Mouse (Mus musculus): ENCODE measurements around the gene Il2rb.
A peak's percentile ranks its signal among the peaks of the same experiment; 100 is the strongest.

Gene Il2rb

DNA sequence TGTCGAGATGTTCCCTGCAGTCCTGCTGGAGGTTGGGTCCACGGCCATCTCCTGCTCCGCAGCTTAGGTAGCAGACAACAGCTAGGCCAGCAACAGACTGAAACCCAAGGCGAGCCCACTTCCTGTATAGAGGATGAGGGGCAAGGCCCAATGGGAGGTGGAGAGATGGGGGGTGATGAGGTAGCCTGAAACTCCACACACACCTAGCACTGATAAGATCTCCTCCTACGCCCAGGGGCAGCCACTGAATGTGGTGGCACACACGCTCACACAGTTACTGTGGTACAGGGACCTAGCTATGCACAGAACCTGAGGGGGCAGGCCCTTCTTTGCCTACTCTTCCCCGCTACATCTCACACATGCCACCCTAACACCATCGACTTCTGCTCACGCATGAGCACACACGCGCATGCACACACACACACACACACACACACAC is at the start of gene Il2rb:
Il2rb (minus strand) TSS at position 304 of the 439 bp plus-strand sequence.
- DNase-seq: no peak

DNA sequence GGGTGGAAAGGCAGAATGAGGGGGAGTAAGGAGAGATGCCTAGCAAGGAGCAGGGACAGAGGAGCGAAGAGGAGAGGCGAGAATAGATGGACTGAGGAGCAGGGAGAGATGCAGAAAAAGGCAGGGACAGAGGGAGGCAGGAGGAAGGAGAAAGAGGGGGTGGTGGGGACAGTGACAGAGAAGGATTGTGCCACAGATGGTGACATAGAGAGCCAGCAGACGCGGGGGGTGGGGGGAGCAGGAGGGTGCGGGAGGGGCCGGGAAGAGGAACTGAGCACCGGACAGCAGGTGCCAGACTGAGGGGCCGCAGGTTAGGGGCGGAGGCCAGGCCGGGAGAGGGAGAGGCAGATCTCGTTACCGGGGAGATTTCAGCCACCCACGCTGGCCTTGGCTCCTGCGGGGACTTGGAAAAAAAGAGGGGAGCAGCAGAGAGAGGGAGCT is 49.5 kb upstream of the Il2rb start, which contains the start of gene Sstr3:
Sstr3 (minus strand) TSS at position 125 of the 441 bp plus-strand sequence.
- peak; percentile 26 for DNase-seq

DNA sequence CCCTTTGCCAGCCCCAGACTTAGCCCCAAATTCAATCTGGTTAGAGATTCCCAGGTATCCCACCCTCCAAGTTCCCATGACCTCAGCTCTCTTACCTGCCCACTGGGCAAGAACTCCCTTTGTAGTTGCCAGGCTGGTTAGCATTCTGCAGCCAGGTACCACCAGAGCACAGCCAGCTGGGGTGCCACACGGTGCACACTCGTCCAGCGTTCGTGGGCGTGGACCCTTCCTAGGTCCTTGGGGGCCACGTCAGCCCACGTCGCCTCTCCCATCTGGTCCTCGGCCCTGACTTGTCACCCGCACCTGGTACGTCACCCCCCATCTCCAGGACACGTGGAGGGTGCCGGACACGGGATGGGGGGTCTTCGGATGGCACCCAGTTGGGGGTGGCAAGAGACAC is 49.0 kb upstream of the Il2rb start:
- DNase-seq: no peak

DNA sequence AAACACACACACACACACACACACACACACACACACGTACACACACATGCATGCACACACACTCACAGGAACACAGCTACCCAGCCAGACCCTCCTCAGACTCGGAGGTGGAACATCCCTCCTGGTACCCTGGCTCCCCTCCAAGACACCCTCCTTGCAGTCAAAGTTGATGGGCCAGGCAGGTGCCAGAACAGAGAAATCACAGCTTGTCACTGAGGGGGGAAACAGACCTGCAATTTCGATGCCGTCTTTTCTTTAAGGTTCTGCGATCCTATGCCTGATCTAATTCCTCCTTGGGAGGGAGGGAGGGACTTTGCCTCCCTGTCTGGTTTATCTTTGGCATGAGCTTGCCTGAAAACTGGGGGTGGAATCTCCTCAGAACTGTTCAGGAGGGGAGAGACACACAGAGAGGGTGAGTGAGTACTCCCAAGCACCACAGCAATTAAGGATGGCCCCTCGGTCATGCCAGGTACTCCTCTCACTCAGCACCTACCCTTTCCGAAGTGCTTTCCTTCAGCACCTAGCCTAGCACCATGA is 47.8 kb upstream of the Il2rb start:
- DNase-seq: no peak

DNA sequence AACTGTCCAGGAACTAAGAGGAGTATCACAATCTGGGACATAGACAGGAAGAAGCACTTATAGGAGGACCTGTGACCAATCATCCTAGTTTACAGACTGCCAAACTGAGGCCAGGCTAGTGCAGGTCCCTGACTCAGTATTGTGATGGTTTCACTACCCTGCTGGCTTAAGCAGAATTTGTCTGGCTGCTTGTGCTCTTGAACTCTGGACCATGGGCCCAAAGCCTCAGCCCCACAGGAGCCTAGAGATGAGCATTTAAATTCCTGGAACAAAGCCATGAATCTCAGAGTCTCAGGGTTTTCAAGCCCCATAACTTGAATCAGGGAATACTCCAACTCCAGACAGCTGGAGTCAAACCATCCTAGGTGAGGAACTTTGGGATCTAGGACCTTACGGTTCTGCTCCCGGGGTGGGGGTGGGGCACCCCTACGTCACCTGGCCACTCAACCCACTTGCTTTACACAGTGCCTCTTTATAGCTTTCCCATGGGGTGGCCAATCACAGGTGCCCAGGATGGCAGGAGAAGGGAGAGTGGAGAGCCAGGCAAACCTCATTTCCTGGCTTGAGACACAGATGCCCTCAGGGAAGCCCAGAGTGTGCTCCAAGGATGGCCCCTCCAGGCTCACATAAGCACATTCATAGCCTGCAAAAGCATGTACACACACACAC is 47.2 kb upstream of the Il2rb start:
- DNase-seq: no peak

DNA sequence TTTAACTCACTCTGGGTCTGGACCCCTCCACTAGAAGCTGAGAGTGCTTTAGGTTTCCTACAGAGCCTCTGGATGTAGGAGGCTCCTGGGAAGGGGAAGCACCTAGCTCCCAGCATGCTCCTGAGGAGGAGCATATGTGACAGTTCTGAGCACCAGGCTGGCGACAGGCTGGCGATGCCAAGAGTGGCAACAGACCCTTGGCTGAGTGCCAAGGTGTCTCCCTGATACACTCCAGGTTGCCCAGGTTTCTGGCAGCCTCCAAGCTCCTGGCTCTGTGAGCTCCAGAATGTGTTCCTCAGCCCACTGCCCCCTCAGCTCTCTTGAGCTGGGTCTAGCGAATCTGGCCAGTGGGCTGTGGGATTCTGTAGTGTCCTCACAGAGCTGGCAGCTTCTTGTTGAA is 46.5 kb upstream of the Il2rb start:
- no peak for DNase-seq

DNA sequence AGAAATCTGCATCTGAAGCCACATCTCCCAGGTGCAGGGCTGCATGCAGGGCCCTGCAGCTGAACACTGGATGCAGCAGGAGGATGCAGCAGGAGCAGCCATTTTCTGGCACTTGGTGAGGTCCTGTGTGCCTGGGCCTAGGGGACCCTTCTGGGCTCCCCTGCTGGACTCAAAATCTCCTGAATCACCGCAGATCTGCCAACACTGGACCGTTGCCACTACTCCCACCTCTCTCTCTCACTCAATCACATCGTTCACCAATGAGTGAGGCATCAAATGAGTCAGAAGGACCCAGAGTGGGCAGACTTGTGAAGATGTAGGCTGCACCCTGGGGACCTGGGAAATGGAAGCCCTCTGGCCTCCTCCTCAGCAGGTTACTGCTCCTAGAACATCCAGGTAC is 46.0 kb upstream of the Il2rb start:
- no peak for DNase-seq

DNA sequence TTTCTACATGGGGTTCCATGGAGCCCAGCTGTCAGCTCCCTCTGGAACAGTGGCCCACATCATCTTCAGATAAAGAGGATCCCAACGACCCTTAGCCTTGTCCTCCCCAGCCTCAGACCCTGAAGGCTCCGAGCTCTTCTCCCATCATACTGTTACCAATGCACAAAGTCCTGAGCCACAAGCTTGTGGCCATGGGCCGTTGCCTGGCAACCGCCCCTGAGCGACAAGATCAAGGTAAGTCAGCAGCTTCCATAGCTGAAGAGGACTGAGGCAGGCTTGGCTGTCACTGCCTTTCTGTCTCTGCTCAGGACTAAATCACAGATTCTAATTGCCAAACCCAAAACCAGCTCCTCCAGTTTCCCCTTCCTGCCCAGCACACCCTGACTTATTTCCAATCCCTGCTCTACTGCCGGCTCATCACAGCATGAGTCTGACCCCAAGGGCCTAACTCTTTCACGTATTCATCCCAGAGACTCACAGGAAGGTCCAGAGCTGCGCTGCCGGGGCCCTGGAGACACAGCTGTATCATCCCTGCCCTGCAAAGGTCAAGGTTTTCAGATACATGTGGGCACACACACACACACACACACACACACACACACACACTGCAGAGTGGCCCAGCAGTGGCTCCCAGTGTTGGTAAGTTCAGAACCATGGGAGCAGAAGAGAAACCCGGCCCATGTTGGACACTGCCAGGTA is 40.8 kb upstream of the Il2rb start:
- DNase-seq: no peak

DNA sequence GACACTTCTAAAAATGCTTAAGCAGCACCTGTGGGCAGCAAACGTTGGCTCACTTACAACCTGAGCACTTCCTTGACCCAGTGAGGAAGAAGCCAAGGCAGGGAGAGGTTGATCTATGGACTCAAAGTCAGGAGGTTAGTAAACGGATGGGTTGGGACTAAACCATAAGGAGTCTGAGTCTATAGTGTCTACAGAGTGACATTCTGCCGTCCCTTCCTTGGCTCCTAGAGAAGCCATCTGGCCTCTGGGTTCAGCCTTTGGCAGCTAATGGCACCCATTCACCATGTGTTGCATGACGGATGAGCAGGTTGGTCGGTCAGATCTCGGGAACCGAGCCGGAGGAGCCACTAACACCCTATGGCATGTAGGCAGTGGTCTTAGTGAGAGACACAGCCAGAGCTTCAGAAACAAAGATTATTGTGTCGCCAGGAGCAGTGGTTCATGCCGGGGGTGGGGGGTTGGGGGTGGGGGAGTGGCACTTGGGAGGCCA is 38.3 kb upstream of the Il2rb start:
- no peak for DNase-seq

DNA sequence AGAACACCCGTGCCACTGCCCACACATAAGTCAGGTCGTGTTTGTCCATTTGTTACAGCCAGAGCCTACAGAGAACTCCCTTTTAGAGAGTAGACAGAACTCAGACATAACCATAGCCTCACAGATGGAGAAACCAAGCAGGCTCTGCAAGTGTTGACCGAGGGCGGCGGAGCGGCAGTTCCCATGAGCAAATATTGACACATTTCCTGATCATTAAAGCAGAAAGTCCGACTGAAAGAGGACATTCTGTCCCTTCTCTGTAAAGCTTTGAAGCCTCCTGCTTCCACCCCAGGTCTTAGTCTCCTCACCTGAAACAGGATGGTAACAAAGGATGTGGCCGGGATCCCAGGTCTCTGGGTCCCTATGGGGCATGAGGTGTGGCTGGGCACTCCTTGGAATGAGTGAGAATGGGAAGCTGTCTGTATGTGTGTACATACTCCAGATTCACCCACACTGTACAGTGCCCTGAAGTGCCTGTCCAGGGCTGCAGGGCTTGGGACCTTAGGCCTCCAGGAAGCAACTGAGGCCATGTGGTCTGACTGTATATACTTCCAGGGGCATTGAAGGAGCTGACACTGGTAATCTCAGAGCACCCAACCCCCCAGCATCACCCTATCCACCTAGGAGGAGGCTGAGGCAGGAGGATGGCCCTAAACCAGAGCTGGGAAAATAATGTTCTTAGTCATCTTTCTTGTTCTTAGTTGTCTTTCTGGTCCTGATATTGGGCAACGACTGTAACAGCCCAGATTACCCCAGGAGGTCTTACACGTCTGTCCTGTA is 37.7 kb upstream of the Il2rb start:
- DNase-seq: no peak

DNA sequence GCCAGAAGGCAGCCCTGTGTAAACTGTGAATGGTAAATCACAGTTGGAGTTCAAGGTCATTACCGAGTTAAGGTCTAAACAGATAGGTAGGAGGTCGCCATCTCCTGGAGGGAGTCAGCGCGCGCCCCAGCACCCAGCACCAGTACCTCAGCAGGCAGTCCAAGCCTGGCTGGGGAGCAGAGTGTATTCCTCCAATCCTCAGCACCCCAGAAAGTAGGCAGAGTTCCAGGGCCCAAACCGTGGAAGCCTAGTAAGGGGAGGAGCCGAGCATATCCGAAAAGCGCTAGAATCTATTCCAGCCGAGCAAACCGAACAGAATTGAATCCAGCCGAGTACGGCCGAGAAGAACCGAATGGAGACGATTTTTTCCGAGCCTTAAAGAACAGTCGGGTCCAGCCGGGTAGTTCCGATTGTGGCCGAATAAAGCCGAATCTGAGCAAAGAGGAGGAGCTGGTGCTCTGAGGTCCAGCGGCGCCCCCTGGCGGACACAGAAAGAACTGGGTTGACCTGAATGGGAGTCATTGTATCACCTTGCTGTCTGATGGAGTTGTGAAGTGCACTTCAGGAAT is 36.9 kb upstream of the Il2rb start:
- peak; percentile 98 for DNase-seq

DNA sequence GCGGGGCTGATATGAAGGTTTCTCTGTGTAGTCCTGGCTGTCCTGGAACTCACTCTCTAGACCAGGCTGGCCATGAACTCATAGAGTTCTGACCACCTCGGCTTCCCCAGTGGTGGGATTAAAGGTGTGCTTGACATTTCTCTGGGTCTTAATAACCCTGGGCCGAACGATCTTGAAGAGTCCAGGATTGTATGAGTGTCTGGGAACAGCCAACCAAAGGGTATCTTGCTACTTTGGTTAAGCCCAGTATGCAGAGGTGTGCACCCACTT is 36.3 kb upstream of the Il2rb start:
- DNase-seq: no peak

DNA sequence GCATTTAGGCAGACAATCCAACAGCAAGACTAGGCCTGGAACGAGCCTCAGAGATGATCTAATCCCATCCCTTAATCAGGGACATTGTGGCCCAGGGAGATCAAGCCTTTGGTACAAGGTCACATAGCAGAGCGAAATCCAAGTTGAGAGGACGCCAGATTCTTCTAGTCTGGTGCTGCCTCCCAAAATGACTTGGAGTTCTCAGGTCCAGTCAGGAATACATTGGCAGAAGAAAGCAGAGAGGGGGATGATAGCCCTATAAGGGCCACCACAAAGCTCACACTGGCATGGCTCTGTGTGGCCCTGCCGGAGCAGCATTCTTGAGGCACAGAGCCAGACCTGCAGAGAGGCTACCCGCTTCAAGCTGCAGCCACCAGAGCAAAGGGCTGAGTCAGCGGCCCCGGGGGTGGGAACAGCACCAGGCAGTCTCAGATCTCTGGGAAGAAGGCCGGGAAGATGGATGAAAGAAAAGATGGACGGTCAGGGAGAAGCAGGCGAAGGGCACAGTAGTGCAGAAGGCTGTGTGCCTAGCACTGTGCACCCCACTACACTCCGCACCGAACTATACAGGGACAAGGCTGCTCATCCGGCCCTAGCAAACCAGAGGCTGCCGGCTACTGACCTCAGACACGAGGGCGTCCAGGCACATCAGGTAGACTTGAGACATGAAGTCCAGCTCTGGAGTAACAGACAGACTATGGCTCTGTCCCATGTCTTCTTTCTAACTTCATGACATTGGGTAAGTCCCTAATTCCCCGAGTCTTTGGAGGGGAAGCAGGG is 35.8 kb upstream of the Il2rb start, which contains the start of gene C1qtnf6:
C1qtnf6 (minus strand) TSS at position 746 of the 780 bp plus-strand sequence.
- no peak for DNase-seq

DNA sequence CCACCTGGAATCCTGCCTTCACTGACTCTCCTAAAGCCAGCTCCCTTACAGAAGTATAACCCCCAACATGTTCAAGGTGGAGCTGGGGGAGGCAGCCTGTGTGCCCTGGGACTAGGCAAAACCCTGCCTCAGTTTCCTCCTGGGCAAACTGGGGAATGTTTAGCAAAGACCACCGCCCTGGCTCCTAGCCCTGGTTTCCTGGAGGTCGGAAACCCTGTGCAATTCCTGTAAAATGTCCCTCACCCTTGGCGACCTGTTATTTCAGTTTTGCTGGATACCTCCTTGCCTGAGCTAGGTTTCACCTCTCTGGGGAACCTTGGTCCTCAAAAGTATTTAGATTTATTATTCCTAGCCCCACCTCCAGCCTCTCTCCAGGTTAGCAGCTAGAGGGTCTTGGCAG is 35.1 kb upstream of the Il2rb start:
- no peak for DNase-seq

DNA sequence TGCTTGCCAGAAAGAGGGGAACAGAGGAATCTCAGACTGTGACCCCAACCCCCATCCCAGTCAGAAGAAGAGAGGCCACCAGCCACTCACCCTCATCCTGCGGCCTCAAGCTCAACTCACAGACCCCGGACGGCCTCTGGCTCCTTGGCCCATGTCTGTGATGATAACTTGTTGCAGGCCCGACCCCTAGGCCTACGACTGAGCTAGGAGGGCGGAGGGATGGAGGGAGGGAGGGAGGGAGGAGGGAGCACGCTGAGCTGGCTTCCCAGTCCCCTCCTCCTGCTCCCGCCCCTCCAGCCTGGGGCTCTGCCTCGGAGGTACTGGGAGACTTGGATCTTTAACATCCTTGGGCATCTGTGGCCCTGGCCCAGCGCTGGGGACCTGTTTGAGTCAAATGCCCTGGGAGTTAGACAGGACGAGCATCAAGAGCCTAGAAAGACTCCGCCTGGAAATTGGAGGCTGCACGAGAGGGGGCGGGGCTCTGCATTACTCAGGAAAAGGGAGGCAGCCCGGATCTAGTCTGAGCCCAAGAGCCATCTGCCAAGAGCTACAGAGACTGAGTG is 34.4 kb upstream of the Il2rb start:
- peak; percentile 76 for DNase-seq

DNA sequence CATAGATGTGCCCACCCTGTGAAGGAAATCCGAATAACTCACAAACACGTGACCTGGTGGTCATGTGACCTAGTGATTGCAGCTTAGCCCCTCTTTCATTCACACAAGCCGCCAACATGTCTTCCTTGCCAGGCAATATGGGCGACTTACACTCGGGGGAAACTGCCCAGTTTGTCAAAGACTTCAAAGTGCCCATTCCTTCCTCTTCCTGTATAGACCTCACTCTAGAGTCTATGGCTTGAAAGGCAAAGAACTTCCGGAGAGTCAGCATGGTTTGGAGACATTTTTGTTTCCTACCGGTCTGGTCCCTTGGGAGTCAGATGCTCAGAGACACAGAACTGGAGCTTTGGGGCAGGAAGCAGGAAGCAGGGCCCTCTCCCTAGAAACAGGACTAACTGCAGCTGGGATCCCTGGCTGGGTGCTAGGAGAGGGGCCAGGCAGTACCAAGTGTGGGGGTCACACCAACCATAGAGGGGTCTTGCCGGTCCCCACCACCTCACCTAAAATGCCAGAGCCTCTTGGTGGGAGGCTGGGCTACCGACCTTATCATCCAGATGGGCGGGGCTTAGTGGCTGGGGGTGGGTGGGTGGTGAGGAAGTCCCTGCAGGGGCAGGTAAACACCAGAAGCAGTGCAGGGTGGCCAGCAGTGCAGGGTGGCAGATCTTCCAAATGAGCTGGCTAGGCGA is 33.8 kb upstream of the Il2rb start:
- no peak for DNase-seq

DNA sequence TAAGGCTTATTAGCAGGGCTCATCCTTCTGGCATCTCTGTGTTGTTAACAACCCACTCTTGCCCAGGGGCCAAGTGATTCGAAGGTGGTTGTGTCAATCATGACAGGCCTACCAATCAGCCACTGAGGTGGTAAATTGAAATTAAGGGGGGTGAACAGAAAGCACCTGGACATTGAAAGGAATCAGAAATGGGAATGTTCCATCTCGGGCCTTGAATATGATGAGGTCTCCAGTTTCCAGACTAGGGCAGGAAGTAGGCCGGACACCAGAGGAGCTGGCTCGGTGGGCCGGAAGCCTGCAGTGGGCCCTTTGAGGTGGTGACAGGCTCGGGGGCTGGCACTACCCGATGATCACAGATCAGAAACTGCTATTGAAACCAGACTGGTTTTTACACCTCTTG is 32.9 kb upstream of the Il2rb start:
- peak; percentile 35 for DNase-seq

DNA sequence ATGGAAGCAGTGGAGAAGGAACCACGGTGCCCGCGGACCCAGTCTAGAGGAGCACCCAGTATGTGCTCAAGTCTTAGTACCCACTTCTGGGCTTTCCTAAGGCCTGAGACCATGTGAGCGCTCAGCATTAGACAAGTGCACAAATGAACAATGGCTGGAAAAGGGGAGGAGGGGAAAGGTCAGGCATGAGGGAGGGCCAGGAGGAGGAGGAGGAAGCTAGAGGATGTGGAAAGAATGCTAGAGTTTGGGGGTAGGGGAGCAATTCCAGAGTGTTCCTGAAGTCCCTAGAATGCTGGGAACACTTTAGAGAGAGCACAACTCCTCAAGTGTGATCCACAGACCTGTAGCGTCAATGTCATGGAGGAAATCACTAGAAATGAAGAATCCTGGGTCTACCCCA is 29.1 kb upstream of the Il2rb start:
- DNase-seq: no peak

DNA sequence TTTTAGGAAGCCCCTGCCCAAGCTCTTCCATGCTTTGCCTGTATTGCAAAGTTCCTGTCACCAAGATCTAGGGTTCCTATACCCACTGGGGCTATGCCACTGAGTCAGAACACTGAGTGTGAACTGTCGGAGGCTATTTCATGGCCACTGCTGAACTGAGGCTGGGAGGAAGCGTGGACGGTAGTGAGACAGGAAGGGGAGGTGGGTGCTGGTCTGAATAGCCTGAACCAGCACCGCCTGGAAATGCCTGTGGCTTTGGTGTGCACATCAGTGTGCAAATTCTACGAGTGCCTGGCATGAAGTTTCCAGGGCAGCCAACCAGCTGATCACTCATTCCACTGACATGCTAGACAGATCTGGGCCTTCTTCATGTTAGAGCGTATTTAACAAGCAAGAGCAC is 26.8 kb upstream of the Il2rb start:
- DNase-seq: no peak

DNA sequence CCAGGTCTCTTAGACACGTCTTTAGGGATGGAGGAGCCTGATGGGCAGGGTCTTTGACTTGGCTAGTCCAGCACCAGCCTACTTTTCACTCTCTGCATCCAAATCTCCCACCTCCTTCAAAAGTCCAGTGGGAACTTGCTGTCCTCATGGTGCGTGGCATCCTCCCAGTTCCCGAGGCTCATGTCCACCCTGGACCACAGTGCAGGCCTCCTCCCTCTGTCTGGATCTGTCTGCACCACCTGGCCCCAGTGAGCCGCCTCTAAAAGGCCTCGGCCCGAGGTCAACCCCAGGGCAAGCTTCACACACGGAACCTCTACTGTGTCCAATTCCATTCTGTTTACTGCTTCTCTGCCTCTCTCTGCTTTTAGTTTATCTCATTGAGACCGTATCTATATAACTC is 26.3 kb upstream of the Il2rb start:
- no peak for DNase-seq

DNA sequence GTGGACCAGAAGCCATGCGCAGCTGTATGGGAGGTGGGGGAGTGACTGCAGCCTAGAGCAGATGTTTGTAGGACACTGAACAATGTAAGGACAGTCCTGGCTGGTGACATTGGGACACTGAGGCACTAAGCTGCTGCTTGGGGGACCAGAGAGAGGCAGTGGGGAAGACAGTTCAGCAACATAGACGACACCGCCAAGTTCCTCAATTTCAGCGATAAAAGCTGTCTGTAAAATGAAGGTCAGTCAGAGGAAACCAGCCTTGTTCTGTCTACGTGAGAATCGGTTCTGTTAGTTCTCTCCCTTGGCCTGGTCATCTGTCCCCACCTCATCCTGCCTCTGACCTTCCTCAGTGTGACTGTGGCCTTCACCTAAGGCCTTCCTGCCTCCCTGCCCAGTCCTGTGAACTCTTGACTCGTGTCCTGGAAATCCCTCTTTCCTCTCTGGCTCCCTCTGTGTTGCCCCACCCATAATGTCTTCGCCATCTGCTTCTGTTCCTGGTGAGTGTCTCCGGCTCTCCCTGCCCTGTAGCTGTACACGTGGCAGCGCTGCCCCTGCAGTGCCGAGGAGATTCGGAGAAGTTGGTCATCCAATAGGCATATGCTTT is 25.1 kb upstream of the Il2rb start:
- DNase-seq: no peak

Data from right cerebral cortex, postnatal 4 days (tissue).